Mouse (Mus musculus): ENCODE data around the gene AL732309.1. TPM values are rescaled to one million over a fixed set of nuclear protein-coding genes. Genes with fewer than 3 reads are reported as not detected.
"Not testable (repeated sequence)": the region's sequence is repeated elsewhere in the genome, so short reads cannot be mapped to it uniquely, and the experiment has no call there.

AL732309.1 gene
- polyA plus RNA-seq, 1 experiment, result 7.0 TPM

DNA sequence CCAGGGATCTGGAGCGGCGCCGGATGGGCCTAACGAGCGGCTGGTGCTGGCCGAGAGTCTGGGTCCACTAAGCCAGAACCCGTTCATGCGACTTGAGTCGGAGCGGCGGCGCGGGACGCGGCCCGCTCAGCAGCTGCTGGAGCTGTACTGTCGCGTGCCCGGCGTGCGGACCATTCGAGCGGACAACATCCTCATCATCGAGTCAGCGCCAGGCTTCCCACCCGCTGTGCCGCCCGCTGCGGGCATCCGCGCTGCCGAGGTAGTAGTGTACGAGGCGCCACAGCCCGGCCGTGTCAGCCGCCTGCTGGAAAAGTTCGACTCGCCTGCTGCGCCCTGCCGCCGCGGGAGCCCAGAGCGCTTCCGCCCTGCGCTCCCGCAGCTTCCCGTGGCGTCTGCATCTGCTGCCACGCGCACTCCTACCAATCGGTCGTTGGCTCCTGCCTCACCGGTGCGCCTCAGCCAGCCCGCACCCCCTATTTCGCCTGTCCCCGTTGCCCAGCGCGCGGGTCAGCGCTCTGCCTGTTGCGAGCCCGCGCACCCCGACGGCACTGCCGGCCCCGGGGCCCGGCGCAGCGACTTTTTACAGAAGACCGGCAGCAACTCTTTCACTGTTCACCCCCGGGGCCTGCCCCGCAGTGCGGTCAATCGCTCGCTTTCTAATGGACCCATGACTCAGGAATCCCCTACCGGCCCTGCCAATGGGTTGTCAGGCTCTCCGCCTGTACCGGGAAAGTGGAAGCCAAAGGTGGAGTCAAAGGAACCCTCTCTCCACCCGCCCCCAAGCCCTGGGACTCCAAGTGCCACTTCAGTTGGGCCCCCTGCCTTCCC is 16.3 kb upstream of the AL732309.1 start:
- Histone ChIP-seq H3K4me1 (ENCODE audit: control insufficient read depth, insufficient read depth, low read length) (peaks cover 24% of the 10 kb centered on the region), H3K36me3 (ENCODE audit: control insufficient read depth, insufficient read depth, low read length) (no peaks in the 10 kb centered on the region; the same call in 1 of the 2 replicates), H3K27ac (ENCODE audit: control insufficient read depth, insufficient read depth, low read depth, low read length) (peak overlapping the region; percentile 51), H3K4me3 (ENCODE audit: control insufficient read depth, low read depth, low read length) (peak overlapping the region; percentile 91), H3K27me3 (ENCODE audit: control insufficient read depth, insufficient read depth, low read length) (no peaks in the 10 kb centered on the region)
- TF ChIP-seq CTCF (IDR thresholded peaks at IDR 0.05; ENCODE audit: control insufficient read depth, insufficient read depth, insufficient replicate concordance, low read depth, low read length) (no peak), POLR2A (IDR thresholded peaks at IDR 0.05; ENCODE audit: control insufficient read depth, low read depth, low read length) (no peak; the same call in 1 of the 2 replicates)

DNA sequence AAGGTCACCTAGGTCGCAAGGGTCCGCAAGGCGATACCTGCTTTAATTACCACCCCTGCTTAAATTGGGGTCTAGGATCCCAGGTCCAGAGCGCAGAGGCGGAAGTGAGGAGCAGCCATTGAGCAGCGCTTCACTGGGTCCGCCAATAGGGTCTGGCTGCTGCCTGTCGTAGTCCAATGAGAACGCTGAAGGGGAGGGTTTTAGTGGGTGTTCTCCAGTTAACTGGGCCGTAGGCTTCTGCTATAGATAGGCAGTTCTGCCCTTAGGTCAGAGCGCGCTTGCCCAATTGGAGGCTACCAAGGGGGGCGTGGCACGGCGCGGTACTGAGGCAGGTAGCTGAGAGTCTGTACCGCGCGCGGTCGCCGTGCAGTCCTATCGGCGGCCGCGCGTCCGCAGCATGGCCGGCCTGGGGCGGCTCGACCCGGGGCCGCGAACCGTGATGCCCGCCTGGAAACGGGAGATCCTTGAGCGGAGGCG is 15.7 kb upstream of the AL732309.1 start, which contains the start of gene Tprn:
Tprn (plus strand) TSS at position 328 of the 477 bp plus-strand sequence.
- peaks cover 24% of the 10 kb centered on the region for H3K4me1 ChIP-seq (ENCODE audit: control insufficient read depth, insufficient read depth, low read length)
- TF ChIP-seq CTCF (IDR thresholded peaks at IDR 0.05; ENCODE audit: control insufficient read depth, insufficient read depth, insufficient replicate concordance, low read depth, low read length), result no peak
- TF ChIP-seq POLR2A (IDR thresholded peaks at IDR 0.05; ENCODE audit: control insufficient read depth, low read depth, low read length), result peak; percentile 72; the same call in 1 of the 2 replicates
- no peaks in the 10 kb centered on the region; the same call in 1 of the 2 replicates for H3K36me3 ChIP-seq (ENCODE audit: control insufficient read depth, insufficient read depth, low read length)

DNA sequence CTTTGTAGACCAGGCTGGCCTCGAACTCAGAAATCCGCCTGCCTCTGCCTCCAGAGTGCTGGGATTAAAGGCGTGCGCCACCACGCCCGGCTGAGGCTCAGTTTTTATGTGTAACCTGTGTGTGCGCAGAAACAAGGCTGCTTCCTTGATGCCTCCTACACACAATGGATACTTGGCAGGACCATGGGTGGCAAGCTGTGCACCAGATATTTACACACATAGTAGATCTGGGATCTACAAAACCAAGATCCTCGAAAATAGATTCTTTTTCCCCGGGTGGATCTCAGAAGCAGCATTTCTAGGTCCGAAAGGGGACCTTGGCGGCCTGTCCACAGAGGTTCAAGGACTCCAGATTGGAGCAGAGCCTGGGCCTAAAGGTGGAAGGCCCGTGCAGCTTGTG is 15.2 kb upstream of the AL732309.1 start:
- Histone ChIP-seq H3K27ac (ENCODE audit: control insufficient read depth, insufficient read depth, low read depth, low read length) (peak overlapping the region; percentile 83), H3K36me3 (ENCODE audit: control insufficient read depth, insufficient read depth, low read length) (no peaks in the 10 kb centered on the region; the same call in 1 of the 2 replicates), H3K27me3 (ENCODE audit: control insufficient read depth, insufficient read depth, low read length) (no peaks in the 10 kb centered on the region), H3K4me1 (ENCODE audit: control insufficient read depth, insufficient read depth, low read length) (peaks cover 24% of the 10 kb centered on the region), H3K4me3 (ENCODE audit: control insufficient read depth, low read depth, low read length) (peak overlapping the region; percentile 91)
- no peak for TF ChIP-seq CTCF (IDR thresholded peaks at IDR 0.05; ENCODE audit: control insufficient read depth, insufficient read depth, insufficient replicate concordance, low read depth, low read length)
- TF ChIP-seq POLR2A (IDR thresholded peaks at IDR 0.05; ENCODE audit: control insufficient read depth, low read depth, low read length), result no peak

More for the DNA sequence above, 15.7 kb upstream of the AL732309.1 start, which contains the start of gene Tprn:
- Histone ChIP-seq H3K4me3 (ENCODE audit: control insufficient read depth, low read depth, low read length) (peak within 1 kb of the TSS; percentile 91), H3K27ac (ENCODE audit: control insufficient read depth, insufficient read depth, low read depth, low read length) (peak within 1 kb of the TSS; percentile 83), H3K27me3 (ENCODE audit: control insufficient read depth, insufficient read depth, low read length) (no peaks in the 10 kb centered on the region)

DNA sequence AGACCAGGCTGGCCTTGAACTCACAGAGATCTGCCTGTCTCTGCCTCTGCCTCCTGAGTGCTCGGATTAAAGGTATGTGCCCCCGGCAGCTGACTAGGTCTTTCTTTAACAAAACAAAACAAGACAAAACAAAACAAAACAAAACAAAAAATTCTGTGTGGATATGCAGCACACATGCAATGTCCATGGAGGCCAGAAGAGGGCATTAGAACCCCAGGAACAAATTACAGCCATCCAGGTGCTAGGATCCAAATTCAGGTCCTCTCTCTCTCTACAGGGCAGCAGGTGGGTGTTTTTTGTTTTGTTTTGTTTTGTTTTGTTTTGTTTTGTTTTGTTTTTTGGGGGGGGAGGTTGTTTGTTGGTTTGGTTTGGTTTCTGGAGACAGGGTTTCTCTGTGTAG is 12.2 kb upstream of the AL732309.1 start:
- TF ChIP-seq POLR2A (IDR thresholded peaks at IDR 0.05; ENCODE audit: control insufficient read depth, low read depth, low read length) (no peak), CTCF (IDR thresholded peaks at IDR 0.05; ENCODE audit: control insufficient read depth, insufficient read depth, insufficient replicate concordance, low read depth, low read length) (no peak)
- Histone ChIP-seq H3K4me3 (ENCODE audit: control insufficient read depth, low read depth, low read length) (no peak overlapping the region), H3K27ac (ENCODE audit: control insufficient read depth, insufficient read depth, low read depth, low read length) (no peak overlapping the region)

DNA sequence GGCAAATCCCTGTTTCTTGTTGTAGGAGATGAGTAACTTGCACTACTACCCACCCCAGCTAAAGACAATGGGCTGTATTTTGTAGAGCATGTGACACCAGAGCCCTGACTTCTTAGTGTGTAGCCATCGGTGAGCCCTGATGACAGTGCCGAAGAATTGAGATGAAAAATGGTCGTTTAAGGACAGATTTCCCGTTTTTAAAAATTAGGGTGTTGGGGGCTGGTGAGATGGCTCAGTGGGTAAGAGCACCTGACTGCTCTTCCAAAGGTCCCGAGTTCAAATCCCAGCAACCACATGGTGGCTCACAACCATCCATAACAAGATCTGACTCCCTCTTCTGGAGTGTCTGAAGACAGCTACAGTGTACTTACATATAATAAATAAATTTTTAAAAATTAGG is 10.6 kb upstream of the AL732309.1 start:
- H3K4me1 ChIP-seq (ENCODE audit: control insufficient read depth, insufficient read depth, low read length), result peaks cover 10% of the 10 kb centered on the region
- H3K4me3 ChIP-seq (ENCODE audit: control insufficient read depth, low read depth, low read length); H3K27ac ChIP-seq (ENCODE audit: control insufficient read depth, insufficient read depth, low read depth, low read length); H3K27me3 ChIP-seq (ENCODE audit: control insufficient read depth, insufficient read depth, low read length); H3K36me3 ChIP-seq (ENCODE audit: control insufficient read depth, insufficient read depth, low read length): not testable (repeated sequence)

More for the DNA sequence above, 12.2 kb upstream of the AL732309.1 start:
- Histone ChIP-seq H3K4me1 (ENCODE audit: control insufficient read depth, insufficient read depth, low read length) (peaks cover 20% of the 10 kb centered on the region), H3K27me3 (ENCODE audit: control insufficient read depth, insufficient read depth, low read length) (no peaks in the 10 kb centered on the region), H3K36me3 (ENCODE audit: control insufficient read depth, insufficient read depth, low read length) (no peaks in the 10 kb centered on the region; the same call in 1 of the 2 replicates)

DNA sequence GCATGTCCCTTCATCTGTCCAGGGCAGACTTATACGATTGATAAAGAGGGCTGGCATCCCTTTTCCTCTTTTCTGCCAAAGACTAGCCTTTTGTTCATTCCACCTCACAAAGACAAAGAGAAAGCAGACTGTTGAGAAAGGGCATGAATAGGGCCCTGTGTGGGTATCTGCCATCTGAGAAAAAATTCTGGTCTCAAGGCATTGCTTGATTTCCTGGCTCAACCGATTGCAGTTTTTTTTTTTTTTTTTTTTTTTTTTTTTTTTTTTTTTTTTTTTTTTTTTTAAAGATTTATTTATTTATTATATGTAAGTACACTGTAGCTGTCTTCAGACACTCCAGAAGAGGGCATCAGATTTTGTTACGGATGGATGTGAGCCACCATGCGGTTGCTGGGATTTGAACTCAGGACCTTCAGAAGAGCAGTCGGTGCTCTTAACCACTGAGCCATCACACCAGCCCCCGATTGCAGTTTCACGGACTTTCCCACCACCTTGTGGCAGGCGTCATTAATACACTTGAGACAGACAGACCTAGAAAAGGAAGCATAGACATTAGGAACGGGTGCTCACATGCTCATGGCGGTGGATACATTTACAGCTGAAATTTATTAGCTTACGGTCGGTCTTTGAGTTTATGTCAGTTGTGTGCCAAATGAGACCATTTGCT is 9.9 kb upstream of the AL732309.1 start:
- not testable (repeated sequence) for H3K4me1 ChIP-seq (ENCODE audit: control insufficient read depth, insufficient read depth, low read length); H3K27me3 ChIP-seq (ENCODE audit: control insufficient read depth, insufficient read depth, low read length); H3K36me3 ChIP-seq (ENCODE audit: control insufficient read depth, insufficient read depth, low read length); H3K27ac ChIP-seq (ENCODE audit: control insufficient read depth, insufficient read depth, low read depth, low read length); H3K4me3 ChIP-seq (ENCODE audit: control insufficient read depth, low read depth, low read length)

DNA sequence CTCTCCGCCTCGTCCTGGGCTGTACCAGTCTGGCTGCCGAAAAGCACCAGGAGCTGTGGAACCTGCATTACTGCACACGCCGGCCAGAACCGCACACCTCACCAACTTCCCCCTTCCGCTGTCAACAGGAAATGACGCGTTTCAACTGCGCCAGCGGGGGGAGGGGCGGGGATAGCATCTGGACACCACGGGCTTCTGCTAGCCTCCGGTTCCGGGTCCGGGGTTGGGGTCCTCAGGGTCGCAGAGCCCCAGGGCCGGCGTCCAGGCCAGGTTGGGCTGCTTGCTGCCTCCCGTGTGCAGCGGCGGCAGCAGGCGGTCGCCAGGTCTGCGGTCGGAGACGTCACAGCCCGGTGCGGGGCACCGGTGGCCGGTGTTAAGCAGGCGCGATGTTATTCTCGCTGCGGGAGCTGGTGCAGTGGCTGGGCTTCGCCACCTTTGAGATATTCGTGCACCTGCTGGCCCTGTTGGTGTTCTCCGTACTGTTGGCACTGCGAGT is 8.7 kb upstream of the AL732309.1 start, which contains the start of gene Tmem203:
Tmem203 (plus strand) TSS at position 156 of the 496 bp plus-strand sequence.
- no peaks in the 10 kb centered on the region for H3K27me3 ChIP-seq (ENCODE audit: control insufficient read depth, insufficient read depth, low read length)
- TF ChIP-seq POLR2A (IDR thresholded peaks at IDR 0.05; ENCODE audit: control insufficient read depth, low read depth, low read length) (peak; percentile 88), CTCF (IDR thresholded peaks at IDR 0.05; ENCODE audit: control insufficient read depth, insufficient read depth, insufficient replicate concordance, low read depth, low read length) (no peak)

More for the DNA sequence above, 8.7 kb upstream of the AL732309.1 start, which contains the start of gene Tmem203:
- Histone ChIP-seq H3K4me1 (ENCODE audit: control insufficient read depth, insufficient read depth, low read length) (peaks cover 6% of the 10 kb centered on the region), H3K4me3 (ENCODE audit: control insufficient read depth, low read depth, low read length) (peak within 1 kb of the TSS; percentile 99), H3K27ac (ENCODE audit: control insufficient read depth, insufficient read depth, low read depth, low read length) (peak within 1 kb of the TSS; percentile 85), H3K36me3 (ENCODE audit: control insufficient read depth, insufficient read depth, low read length) (no peaks in the 10 kb centered on the region)

Measured in testis, adult 2 months (tissue).